Mouse (Mus musculus) neural tube, embryonic 12.5 days (tissue): Measurements from ENCODE around the gene Rnf223. TPM values are rescaled to one million over a fixed set of nuclear protein-coding genes. Genes with fewer than 3 reads are reported as not detected.

ENCODE experiments used
- ATAC-seq: fragments of 200-750 bp; cut with Nextera tagmentation; 2 replicates; pipeline ENCODE4 v1.8.0; 2017; ENCODE audit warnings: low read depth, mild to moderate bottlenecking, moderate TSS enrichment, moderate library complexity; ENCODE audit not compliant: low FRiP score
- H3K27ac ChIP-seq: fragments of 300-500 bp; sonication (generic); 2 replicates; pipeline ENCODE4 v1.5.1; 2016
- H3K27me3 ChIP-seq: fragments of 300-500 bp; sonication (generic); replicated peaks from 2 replicates; pipeline ENCODE4 v1.6.1; 2016; ENCODE audit warnings: mild to moderate bottlenecking
- H3K36me3 ChIP-seq: fragments of 300-500 bp; sonication (generic); 2 replicates; pipeline ENCODE4 v1.6.1; 2016; ENCODE audit warnings: mild to moderate bottlenecking
- H3K4me1 ChIP-seq: fragments of 300-500 bp; sonication (generic); 2 replicates; pipeline ENCODE4 v1.6.1; 2016
- H3K4me2 ChIP-seq: fragments of 300-500 bp; sonication (generic); replicated peaks from 2 replicates; pipeline ENCODE4 v1.6.1; 2016; ENCODE audit warnings: mild to moderate bottlenecking
- H3K4me3 ChIP-seq: fragments of 300-500 bp; sonication (generic); 2 replicates; pipeline ENCODE4 v1.5.1; 2016
- H3K9ac ChIP-seq: fragments of 300-500 bp; sonication (generic); 2 replicates; pipeline ENCODE4 v1.6.1; 2016; ENCODE audit warnings: mild to moderate bottlenecking
- H3K9me3 ChIP-seq: fragments of 300-500 bp; sonication (generic); 2 replicates; pipeline ENCODE4 v1.6.1; 2016; ENCODE audit warnings: mild to moderate bottlenecking
- WGBS: fragments of 180-500 bp; shearing (Covaris S2); methylation state at CpG from one replicate; pipeline ENCODE4 v1.1.7; 2016; 5-methylcytosine and 5-hydroxymethylcytosine counted together
- polyA plus RNA-seq: library from polyadenylated mRNA; unstranded; fragments of >200 nt; fragmentation: Nextera tagmentation; extraction: Ambion mirVana; gene quantifications from 2 replicates; pipeline ENCODE4 v1.2.1, GENCODE M21; 2016

The Rnf223 gene
- polyA plus RNA-seq, 1 experiment from 2014 or later: 0.52 TPM

DNA sequence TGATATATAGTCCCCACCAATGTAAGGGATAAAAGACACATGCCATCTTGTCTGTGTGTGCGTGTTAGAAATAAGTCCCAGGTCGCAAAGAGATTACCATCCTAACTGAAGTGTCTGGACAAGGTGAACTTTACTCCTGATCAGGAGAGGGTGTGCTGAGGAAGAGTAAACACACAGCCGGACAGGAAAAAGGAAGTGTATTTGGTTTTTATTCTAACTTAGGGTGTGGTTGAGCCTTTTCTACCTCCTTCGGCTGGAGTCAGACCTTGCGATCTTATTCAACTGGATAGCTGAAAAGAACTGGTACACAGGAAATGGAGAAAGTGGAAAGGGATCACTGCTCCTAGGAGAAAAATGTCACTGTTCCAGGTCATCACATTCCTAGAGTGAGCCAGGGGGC is 29.8 kb upstream of the Rnf223 start:
- WGBS: 95% methylated on average over 5 of the region's 5 CpGs
- no peaks in the 10 kb centered on the region for H3K27me3 ChIP-seq
- H3K9ac ChIP-seq: no peak overlapping the region
- ATAC-seq: no peak
- H3K4me1 ChIP-seq: no peaks in the 10 kb centered on the region
- no peak overlapping the region for H3K4me3 ChIP-seq
- H3K27ac ChIP-seq: no peak overlapping the region
- H3K36me3 ChIP-seq: no peaks in the 10 kb centered on the region
- H3K9me3 ChIP-seq: no peaks in the 10 kb centered on the region
- H3K4me2 ChIP-seq: no peak overlapping the region

DNA sequence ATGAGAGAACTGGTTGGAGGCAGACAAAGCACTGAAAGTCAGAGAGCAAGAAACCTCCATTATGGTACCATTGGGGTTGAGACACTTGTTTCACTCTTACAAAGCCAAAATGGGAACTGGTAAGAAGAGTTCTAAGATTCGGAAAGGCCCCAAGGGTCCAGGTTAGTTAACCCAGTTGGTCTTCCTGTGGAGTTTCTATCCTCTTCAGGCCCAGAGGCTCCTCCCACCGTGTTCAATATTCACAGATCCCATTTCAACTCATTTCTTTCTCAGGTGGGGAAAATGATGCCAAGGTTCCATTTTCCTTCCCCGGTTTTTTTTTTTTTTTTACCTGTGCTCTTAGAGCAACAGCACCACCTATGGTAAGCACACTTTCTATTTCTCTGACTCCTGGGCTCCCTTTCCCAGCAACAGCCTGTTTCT is 28.8 kb upstream of the Rnf223 start:
- Histone ChIP-seq H3K36me3 (no peaks in the 10 kb centered on the region), H3K4me1 (no peaks in the 10 kb centered on the region), H3K4me3 (no peak overlapping the region), H3K27me3 (no peaks in the 10 kb centered on the region), H3K9me3 (no peaks in the 10 kb centered on the region), H3K9ac (no peak overlapping the region), H3K27ac (no peak overlapping the region), H3K4me2 (no peak overlapping the region)
- ATAC-seq: no peak
- WGBS: 48% methylated on average over 3 of the region's 3 CpGs

DNA sequence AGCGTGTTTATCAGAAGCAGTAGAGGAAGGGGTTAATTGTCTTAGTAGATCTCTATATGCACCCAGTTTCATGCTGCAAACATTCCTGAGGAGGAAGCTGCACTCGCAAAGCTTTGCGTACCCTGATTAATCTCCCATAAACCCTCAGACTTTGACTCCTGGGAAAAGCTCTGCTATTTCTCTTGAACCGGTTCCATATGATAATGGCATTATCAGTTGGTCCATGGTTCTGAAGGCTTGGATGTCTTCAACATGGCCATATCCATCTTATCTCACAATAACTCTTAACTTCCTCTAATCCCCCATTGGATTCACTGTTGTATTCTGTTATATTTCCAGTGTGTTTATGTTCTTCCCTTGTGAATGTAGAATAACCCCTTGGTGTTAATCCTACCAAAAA is 27.0 kb upstream of the Rnf223 start:
- Histone ChIP-seq H3K27ac (no peak overlapping the region), H3K4me2 (no peak overlapping the region), H3K9me3 (no peaks in the 10 kb centered on the region), H3K4me3 (no peak overlapping the region), H3K36me3 (no peaks in the 10 kb centered on the region), H3K27me3 (no peaks in the 10 kb centered on the region), H3K9ac (no peak overlapping the region), H3K4me1 (no peaks in the 10 kb centered on the region)
- no peak for ATAC-seq
- WGBS: 79% methylated on average over 4 of the region's 4 CpGs

DNA sequence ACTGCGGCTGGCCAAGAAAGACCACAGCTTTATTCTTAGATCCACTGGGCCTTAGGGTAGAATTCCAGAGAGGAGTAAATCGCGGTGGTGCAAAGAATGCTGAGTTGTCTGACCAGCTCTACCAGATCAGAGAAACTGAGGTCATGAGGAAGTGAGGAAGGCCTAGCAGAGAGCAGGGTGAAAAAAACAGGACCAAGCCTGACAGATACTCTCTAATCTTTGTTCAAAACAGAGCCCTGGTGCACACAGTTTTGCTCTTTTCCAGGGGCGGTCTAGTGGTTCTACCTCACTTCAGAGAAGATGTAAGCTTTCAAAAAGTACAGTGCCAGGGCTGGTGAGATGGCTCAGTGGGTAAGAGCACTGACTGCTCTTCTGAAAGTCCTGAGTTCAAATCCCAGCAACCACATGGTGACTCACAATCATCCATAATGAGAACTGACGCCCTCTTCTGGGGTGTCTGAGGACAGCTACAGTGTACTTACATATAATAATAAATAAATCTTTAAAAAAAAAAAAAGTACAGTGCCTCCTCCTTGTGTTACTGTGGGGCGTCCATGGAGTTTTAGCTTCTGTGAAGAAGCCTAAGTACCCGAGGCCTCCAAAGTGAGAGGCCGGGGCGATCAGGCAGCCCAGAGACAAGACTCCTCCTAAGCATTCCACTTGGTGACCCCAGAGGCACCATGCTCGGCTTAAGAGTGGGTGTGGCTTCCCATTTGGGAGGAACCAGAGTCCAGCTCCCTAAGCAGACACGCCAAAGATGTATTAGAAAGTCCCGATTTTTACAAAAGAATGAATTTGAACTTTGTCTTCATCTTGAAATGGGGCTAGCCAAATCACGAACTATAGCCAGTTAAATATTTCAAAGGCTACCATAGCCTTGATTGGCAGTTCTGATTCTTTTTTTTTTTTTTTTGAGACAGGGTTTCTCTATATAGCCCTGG is 21.4 kb upstream of the Rnf223 start:
- peak overlapping the region; percentile 54 for H3K4me2 ChIP-seq
- H3K9ac ChIP-seq: peak overlapping the region; percentile 51
- no peaks in the 10 kb centered on the region for H3K9me3 ChIP-seq
- H3K27me3 ChIP-seq: no peaks in the 10 kb centered on the region
- no peaks in the 10 kb centered on the region for H3K36me3 ChIP-seq
- ATAC-seq: peak; percentile 23; the same call in 1 of the 2 replicates
- H3K27ac ChIP-seq: no peak overlapping the region
- H3K4me3 ChIP-seq: peak overlapping the region; percentile 33
- H3K4me1 ChIP-seq: 0 out of 2 replicates have a peak, but pooled peaks cover 2% of the 10 kb centered on the region
- 33% methylated on average over 13 of the region's 13 CpGs for WGBS

DNA sequence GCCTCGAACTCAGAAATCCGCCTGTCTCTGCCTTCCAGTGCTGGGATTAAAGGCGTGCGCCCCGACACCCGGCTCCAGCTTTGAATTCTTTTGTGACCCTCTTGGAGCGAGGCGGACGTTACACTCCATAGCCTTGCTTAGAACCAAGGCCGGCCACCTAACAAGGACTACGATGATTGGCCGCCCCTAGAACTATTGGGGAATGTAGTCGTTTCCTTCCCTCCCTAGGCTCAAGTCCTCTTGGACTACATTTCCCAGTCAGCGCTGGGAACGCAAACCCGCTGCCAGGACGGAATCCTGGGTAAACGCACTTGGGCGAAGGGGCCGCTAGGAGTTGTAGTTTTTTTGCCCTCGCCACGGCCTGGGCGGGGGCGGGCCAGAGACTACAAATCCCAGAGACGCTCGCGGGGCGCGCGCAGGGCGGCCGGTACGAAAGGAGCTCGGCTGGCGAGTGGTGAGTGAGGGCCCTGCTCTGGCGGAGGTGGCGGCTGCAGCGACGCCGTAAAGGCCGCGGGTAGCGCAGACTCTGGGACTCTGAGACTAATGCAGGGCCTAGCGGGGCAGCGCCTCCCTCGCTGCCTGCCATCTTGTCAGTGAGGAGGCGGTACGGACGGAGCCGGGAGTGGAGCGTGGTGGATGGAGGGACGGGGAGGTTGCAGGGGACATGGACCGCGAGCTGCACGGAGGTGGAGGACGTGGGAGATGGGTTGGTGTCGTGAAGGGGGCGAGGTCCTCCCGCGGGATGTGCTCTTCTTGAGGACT is 20.6 kb upstream of the Rnf223 start, which contains the start of gene 9430015G10Rik:
TSS of gene 9430015G10Rik (plus strand) at position 413 of the 762 bp plus-strand sequence.
- Histone ChIP-seq H3K4me3 (peak within 1 kb of the TSS; percentile 67), H3K36me3 (0 out of 2 replicates have a peak, but pooled peaks cover under 1% of the 10 kb centered on the region), H3K4me2 (peak within 1 kb of the TSS; percentile 58), H3K9ac (peak within 1 kb of the TSS; percentile 80), H3K27me3 (no peaks in the 10 kb centered on the region), H3K9me3 (no peaks in the 10 kb centered on the region), H3K4me1 (0 out of 2 replicates have a peak, but pooled peaks cover 2% of the 10 kb centered on the region), H3K27ac (no peak within 1 kb of the TSS)
- under 1% methylated on average over 60 of the region's 60 CpGs for WGBS
- ATAC-seq: peak; percentile 99

DNA sequence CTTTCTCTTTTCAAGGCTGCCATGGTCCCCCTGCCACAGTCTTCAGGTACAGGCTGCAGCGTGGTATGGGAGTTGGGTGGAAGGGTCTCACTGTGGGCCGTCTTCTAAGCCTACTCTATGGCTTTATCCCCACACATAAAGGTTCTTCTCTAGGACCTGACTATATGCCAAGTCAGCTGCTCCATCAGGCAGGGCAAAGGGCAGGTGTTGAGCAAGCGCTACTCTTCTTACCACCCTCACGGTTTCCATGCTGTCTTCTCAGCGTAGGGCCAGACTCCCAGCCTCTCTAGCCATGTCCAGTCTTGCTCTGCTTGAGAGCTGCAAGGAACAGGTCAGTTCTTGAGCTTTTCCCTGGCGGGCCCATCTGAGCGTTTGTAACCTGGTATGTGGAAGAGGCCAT is 6.2 kb upstream of the Rnf223 start:
- no peaks in the 10 kb centered on the region for H3K4me1 ChIP-seq
- no peaks in the 10 kb centered on the region for H3K9me3 ChIP-seq
- no peak overlapping the region for H3K4me3 ChIP-seq
- H3K4me2 ChIP-seq: no peak overlapping the region
- 96% methylated on average over 7 of the region's 7 CpGs for WGBS
- no peak for ATAC-seq
- peaks cover 79% of the 10 kb centered on the region for H3K36me3 ChIP-seq
- no peak overlapping the region for H3K9ac ChIP-seq
- no peak overlapping the region for H3K27ac ChIP-seq
- H3K27me3 ChIP-seq: no peaks in the 10 kb centered on the region

DNA sequence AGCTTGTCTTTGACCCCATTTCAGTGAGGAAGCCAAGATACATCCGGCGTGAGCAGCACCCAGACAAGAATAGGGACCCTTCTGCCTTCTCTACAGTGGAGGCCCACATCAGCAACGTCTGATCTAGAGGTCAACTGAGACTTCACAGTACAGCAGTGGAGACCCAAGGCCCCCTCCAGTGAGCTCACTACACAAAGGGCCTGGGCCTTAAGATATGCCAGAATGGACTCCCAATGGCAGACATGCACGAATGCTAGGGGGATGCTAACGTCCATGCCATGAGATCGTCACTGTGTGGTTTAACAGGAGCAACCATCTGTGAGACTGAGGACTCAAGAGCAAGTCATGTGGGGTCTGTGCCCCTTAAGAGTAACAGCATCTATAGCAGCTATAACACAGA is 4.9 kb upstream of the Rnf223 start:
- Histone ChIP-seq H3K4me3 (no peak overlapping the region), H3K9ac (no peak overlapping the region), H3K27ac (no peak overlapping the region), H3K4me1 (no peaks in the 10 kb centered on the region), H3K27me3 (no peaks in the 10 kb centered on the region), H3K4me2 (no peak overlapping the region), H3K9me3 (no peaks in the 10 kb centered on the region), H3K36me3 (peaks cover 66% of the 10 kb centered on the region)
- WGBS: 97% methylated on average over 6 of the region's 6 CpGs
- ATAC-seq: no peak

DNA sequence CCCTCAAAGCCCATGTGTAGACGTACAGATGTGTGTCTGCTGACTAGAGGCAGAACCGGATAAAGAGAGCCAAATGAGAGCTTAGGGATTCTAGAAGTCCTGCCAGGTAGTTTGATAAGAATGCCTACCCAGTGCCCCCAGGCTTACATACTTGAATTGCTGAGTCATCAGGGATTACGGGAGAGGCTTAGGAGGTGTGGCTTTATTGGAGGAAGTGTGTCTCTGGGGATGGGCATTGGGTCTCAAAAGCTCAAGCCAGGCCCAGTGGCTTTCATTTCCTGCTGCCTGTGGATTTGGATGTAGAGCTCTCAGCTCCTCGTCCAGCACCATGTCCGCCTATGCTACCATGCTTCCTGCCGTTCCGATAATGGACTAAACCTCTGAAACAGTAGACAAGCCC is 3.5 kb upstream of the Rnf223 start:
- Histone ChIP-seq H3K27me3 (no peaks in the 10 kb centered on the region), H3K9ac (no peak overlapping the region), H3K9me3 (no peaks in the 10 kb centered on the region), H3K36me3 (peaks cover 52% of the 10 kb centered on the region), H3K4me2 (no peak overlapping the region), H3K4me3 (no peak overlapping the region), H3K4me1 (no peaks in the 10 kb centered on the region), H3K27ac (no peak overlapping the region)
- ATAC-seq: no peak
- WGBS: 93% methylated on average over 7 of the region's 7 CpGs

DNA sequence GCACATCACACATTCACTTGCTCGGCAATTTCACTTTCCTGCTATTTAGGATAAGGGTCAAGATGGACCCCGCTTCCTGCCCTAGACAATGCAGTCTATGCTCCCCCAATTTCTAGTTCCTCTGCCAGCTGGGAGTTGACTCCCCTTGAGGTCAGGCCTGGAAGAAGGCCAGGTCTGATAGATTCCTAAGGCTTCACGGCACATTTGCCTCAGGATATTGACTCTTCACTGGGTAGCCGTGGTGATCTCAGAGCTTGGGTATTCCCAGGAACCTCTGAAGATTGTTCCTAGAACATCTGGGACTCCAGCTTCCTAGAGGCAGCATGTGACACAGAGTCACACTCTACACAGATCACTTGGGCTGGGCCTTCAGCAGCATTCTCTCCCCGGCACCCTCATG is 1.6 kb upstream of the Rnf223 start:
- WGBS: 83% methylated on average over 5 of the region's 5 CpGs
- Histone ChIP-seq H3K4me1 (no peaks in the 10 kb centered on the region), H3K9me3 (no peaks in the 10 kb centered on the region), H3K27me3 (no peaks in the 10 kb centered on the region), H3K36me3 (peaks cover 33% of the 10 kb centered on the region), H3K4me2 (no peak overlapping the region), H3K27ac (no peak overlapping the region), H3K9ac (no peak overlapping the region), H3K4me3 (no peak overlapping the region)
- no peak for ATAC-seq

DNA sequence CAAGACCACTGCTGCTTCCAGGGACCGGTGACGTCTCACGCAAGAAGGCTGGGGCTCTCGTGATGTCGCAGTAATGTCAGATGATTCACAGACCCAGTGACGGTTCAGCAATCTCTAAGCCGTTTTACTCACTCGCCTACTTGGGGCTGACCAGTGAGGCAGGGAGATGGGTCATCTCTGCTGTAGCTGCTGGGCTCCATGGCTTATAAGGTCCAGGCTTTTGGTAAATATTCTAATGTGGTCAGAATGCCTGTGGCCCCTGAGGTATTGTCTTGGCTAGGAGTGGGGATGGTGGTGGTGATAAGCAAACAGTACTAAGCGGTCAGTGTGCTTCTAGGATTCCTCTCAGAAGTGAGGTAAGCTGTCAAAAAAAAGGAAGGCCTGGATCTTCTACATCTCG is 627 bp downstream of the Rnf223 start:
- Histone ChIP-seq H3K9me3 (no peaks in the 10 kb centered on the region), H3K4me1 (no peaks in the 10 kb centered on the region), H3K9ac (no peak overlapping the region), H3K4me2 (no peak overlapping the region), H3K27me3 (no peaks in the 10 kb centered on the region), H3K4me3 (no peak overlapping the region), H3K36me3 (peaks cover 11% of the 10 kb centered on the region), H3K27ac (no peak overlapping the region)
- no peak for ATAC-seq
- WGBS: 88% methylated on average over 10 of the region's 10 CpGs

DNA sequence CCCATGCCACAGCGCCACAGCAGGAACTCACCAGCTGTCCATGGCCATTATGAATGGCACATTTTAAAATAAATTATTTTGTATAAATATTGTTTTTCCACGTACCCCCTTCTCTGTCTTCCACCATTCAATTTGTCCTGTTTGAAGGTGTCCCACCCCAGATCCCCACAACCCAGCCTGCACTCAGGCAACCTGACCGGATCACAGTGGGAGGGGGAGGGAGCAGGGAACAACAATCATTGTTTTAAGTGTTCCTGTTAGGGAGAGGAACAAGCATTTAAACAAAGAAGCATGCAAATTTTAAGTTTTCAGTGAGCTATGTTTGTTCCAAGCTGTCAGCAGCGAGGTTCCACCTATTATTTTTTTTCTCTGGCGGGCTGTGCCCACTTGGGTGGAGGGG is 3.0 kb downstream of the Rnf223 start:
- no peaks in the 10 kb centered on the region for H3K4me1 ChIP-seq
- H3K4me2 ChIP-seq: no peak overlapping the region
- H3K36me3 ChIP-seq: no peaks in the 10 kb centered on the region
- ATAC-seq: no peak
- no peaks in the 10 kb centered on the region for H3K27me3 ChIP-seq
- no peak overlapping the region for H3K4me3 ChIP-seq
- H3K9ac ChIP-seq: no peak overlapping the region
- no peaks in the 10 kb centered on the region for H3K9me3 ChIP-seq
- H3K27ac ChIP-seq: no peak overlapping the region
- 62% methylated on average over 5 of the region's 5 CpGs for WGBS

DNA sequence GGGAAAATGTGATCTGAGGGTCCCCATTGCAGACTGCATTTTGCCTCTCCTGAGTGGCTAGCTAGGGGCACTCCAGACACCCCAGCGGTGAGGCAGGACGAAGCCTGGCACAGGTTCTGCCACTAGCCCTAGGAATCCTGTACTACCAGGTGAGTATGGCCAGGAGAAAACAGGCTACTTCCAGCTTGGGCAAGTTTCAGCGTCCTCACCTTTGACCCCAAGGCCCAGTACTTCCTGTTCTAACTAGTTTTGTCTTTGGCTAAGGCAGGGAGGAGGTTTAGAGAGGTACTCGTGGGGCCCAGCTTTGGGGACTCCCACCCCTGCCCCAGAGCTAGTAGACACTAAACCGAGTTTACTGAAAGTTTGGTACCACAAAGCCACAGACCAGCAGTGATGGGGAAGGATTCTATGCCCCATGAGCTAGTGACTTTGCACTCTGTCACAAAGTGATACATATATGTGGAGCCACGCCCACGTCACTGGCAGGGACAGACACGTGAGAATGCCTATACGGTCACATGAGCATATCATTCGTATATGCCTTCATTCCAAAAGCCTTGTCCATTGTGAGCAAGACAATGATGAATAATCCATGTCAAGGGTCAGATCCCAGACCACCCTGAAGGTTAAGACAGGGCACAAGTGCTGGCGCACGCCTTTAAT is 3.8 kb downstream of the Rnf223 start:
- H3K4me3 ChIP-seq: no peak overlapping the region
- no peak for ATAC-seq
- no peaks in the 10 kb centered on the region for H3K36me3 ChIP-seq
- no peak overlapping the region for H3K4me2 ChIP-seq
- H3K4me1 ChIP-seq: no peaks in the 10 kb centered on the region
- no peak overlapping the region for H3K27ac ChIP-seq
- no peak overlapping the region for H3K9ac ChIP-seq
- no peaks in the 10 kb centered on the region for H3K9me3 ChIP-seq
- no peaks in the 10 kb centered on the region for H3K27me3 ChIP-seq
- 82% methylated on average over 12 of the region's 12 CpGs for WGBS
